Mouse (Mus musculus): ENCODE measurements around the gene Sphk2. TPM values are rescaled to one million over a fixed set of nuclear protein-coding genes. Genes with fewer than 3 reads are reported as not detected.
A peak's percentile ranks its signal among the peaks of the same experiment; 100 is the strongest.

Gene Sphk2
- polyA plus RNA-seq, 1 experiment from 2014 or later, result 25.6 TPM

GRCm38 (mm10) chr7:45699523-45700141, 18.2 kb downstream of the Sphk2 start, which contains the start of gene Car11:
TSS of gene Car11 (plus strand) at chr7:45699843.
- no peak for ATAC-seq (replicated peaks; ENCODE audit: low FRiP score)

GRCm38 (mm10) chr7:45697894-45698293, 19.9 kb downstream of the Sphk2 start:
- Histone ChIP-seq H3K4me1 (replicated peaks; ENCODE audit: control insufficient read depth, insufficient read depth, low read length) (peaks cover 10% of the 10 kb centered on the region), H3K4me2 (no peak overlapping the region), H3K9me3 (ENCODE audit: control insufficient read depth, low read length) (no peaks in the 10 kb centered on the region), H3K27ac (ENCODE audit: low read depth, low read length) (no peak overlapping the region), H3K36me3 (ENCODE audit: control insufficient read depth, insufficient read depth, low read length) (no peaks in the 10 kb centered on the region), H3K9ac (ENCODE audit: low read depth, low read length) (no peak overlapping the region), H3K4me3 (ENCODE audit: low read depth, low read length) (no peak overlapping the region), H3K27me3 (replicated peaks; ENCODE audit: control insufficient read depth, insufficient read depth, low read length) (peaks cover 38% of the 10 kb centered on the region)
- 81% methylated on average over 5 of the region's 7 CpGs for whole genome bisulfite sequencing
- no peak for DNase-seq (ENCODE audit: low spot score)
- no peak for ATAC-seq (replicated peaks; ENCODE audit: low FRiP score)

More at GRCm38 (mm10) chr7:45699523-45700141, 18.2 kb downstream of the Sphk2 start, which contains the start of gene Car11:
- H3K9ac ChIP-seq (ENCODE audit: low read depth, low read length), result no peak within 1 kb of the TSS
- H3K9me3 ChIP-seq (ENCODE audit: control insufficient read depth, low read length), result no peaks in the 10 kb centered on the region
- H3K36me3 ChIP-seq (ENCODE audit: control insufficient read depth, insufficient read depth, low read length), result no peaks in the 10 kb centered on the region
- H3K4me1 ChIP-seq (replicated peaks; ENCODE audit: control insufficient read depth, insufficient read depth, low read length), result peaks cover 17% of the 10 kb centered on the region
- no peak for DNase-seq (ENCODE audit: low spot score)
- WGBS, result 4% methylated on average over 36 of the region's 36 CpGs
- H3K27ac ChIP-seq (ENCODE audit: low read depth, low read length), result no peak within 1 kb of the TSS
- peak within 1 kb of the TSS; percentile 57 for H3K4me2 ChIP-seq
- peak within 1 kb of the TSS; percentile 39 for H3K4me3 ChIP-seq (ENCODE audit: low read depth, low read length)
- peaks cover 38% of the 10 kb centered on the region for H3K27me3 ChIP-seq (replicated peaks; ENCODE audit: control insufficient read depth, insufficient read depth, low read length)

DNA sequence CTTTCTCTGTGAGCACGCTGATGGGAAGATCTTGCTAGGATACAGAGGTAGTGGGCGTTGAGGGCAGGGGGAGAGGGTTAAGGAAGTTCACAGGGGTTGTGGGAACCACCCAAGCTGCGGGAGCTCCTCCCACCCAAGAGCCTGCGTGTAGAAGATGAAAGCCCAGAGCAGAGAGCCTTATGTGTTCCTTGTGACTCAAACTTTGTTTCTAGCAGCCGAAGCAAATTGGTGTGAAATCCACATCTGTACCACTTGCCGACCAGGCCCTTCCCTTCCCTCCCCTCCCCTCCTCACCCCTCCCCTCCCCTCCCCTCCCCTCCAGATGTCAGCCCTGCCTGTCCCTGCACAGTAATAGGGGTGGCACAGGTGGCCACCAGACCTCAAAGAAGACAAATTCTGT, 22.7 kb downstream of the Sphk2 start:
- H3K4me2 ChIP-seq, result no peak overlapping the region
- no peak overlapping the region for H3K9ac ChIP-seq (ENCODE audit: low read depth, low read length)
- H3K4me1 ChIP-seq (replicated peaks; ENCODE audit: control insufficient read depth, insufficient read depth, low read length), result 0 out of 2 replicates have a peak, but pooled peaks cover 4% of the 10 kb centered on the region
- H3K27ac ChIP-seq (ENCODE audit: low read depth, low read length), result no peak overlapping the region
- DNase-seq (ENCODE audit: low spot score), result no peak
- H3K36me3 ChIP-seq (ENCODE audit: control insufficient read depth, insufficient read depth, low read length), result no peaks in the 10 kb centered on the region
- H3K9me3 ChIP-seq (ENCODE audit: control insufficient read depth, low read length), result no peaks in the 10 kb centered on the region
- WGBS, result 35% methylated on average over 6 of the region's 6 CpGs
- H3K27me3 ChIP-seq (replicated peaks; ENCODE audit: control insufficient read depth, insufficient read depth, low read length), result peaks cover 22% of the 10 kb centered on the region
- no peak for ATAC-seq (replicated peaks; ENCODE audit: low FRiP score)
- H3K4me3 ChIP-seq (ENCODE audit: low read depth, low read length), result no peak overlapping the region

DNA sequence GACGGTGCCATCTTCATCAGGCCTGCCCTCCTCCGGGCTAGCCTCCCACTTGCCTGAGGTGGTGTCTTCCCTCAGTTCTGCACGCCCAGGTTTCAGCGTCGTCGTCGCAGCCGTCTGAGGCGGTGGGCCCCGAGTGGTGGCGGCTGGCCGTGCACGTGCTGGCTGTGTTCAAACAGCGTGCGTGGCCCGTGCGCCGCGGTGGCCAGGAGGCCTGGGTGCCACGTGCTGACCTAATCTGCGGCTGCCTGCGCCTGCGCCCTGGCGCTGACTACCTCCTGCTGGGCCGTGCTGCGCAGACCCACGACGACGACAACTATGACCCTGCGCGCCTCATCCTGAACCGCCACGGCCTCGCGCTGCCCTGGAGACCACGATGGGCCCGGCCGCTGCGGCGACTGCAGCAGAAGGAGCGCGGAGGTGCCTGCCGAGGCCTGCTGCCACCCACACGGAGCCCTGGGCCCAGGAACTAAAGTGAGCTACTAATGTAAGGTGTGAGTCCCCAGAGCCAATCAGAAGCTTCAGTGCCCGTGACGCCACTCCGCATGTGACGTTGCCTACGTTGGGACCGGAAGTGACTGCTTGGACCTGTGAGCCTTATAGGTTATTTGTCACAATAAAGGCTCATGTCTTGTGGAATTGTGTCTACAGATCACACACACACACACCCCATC, 23.7 kb downstream of the Sphk2 start, which contains the start of gene Sec1:
Gene Sec1, minus strand, starts transcription at position 482 of the 671 bp plus-strand sequence.
- H3K9me3 ChIP-seq (ENCODE audit: control insufficient read depth, low read length), result no peaks in the 10 kb centered on the region
- H3K9ac ChIP-seq (ENCODE audit: low read depth, low read length), result no peak within 1 kb of the TSS
- peaks cover 11% of the 10 kb centered on the region for H3K27me3 ChIP-seq (replicated peaks; ENCODE audit: control insufficient read depth, insufficient read depth, low read length)
- WGBS, result 86% methylated on average over 50 of the region's 50 CpGs
- no peak for ATAC-seq (replicated peaks; ENCODE audit: low FRiP score)
- no peak within 1 kb of the TSS for H3K4me2 ChIP-seq
- no peaks in the 10 kb centered on the region for H3K36me3 ChIP-seq (ENCODE audit: control insufficient read depth, insufficient read depth, low read length)
- no peak for DNase-seq (ENCODE audit: low spot score)
- H3K27ac ChIP-seq (ENCODE audit: low read depth, low read length), result no peak within 1 kb of the TSS
- no peaks in the 10 kb centered on the region; the same call in 1 of the 2 replicates for H3K4me1 ChIP-seq (replicated peaks; ENCODE audit: control insufficient read depth, insufficient read depth, low read length)
- H3K4me3 ChIP-seq (ENCODE audit: low read depth, low read length), result no peak within 1 kb of the TSS

DNA sequence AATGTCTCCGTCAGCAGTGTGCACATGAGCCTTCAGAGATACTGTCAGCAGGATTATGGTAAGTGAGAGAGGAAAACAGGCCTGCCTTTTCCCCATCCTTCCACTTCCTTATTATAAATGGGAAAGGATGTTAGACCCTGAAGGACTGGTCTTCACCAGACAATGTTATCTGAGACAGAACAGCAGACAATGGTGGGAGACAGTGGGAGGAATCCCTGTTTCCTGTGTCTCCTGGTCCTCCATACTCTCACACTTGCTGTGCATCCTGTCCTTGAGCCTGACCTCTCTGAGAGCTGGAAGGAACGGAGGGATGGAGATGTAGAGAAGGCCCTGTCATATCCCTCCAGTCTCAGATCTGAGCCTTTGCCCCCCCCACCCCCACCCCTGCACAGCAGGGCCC, 25.4 kb downstream of the Sphk2 start:
- no peak overlapping the region for H3K27ac ChIP-seq (ENCODE audit: low read depth, low read length)
- 60% methylated on average over 2 of the region's 2 CpGs for WGBS

GRCm38 (mm10) chr7:45689800-45690199, 28.0 kb downstream of the Sphk2 start:
- H3K9me3 ChIP-seq (ENCODE audit: control insufficient read depth, low read length), result no peaks in the 10 kb centered on the region
- H3K4me3 ChIP-seq (ENCODE audit: low read depth, low read length), result no peak overlapping the region
- H3K27me3 ChIP-seq (replicated peaks; ENCODE audit: control insufficient read depth, insufficient read depth, low read length), result no peaks in the 10 kb centered on the region
- 36% methylated on average over 11 of the region's 11 CpGs for WGBS
- no peaks in the 10 kb centered on the region; the same call in 1 of the 2 replicates for H3K4me1 ChIP-seq (replicated peaks; ENCODE audit: control insufficient read depth, insufficient read depth, low read length)
- DNase-seq (ENCODE audit: low spot score), result no peak
- ATAC-seq (replicated peaks; ENCODE audit: low FRiP score), result no peak
- H3K27ac ChIP-seq (ENCODE audit: low read depth, low read length), result no peak overlapping the region
- H3K4me2 ChIP-seq, result no peak overlapping the region
- no peak overlapping the region for H3K9ac ChIP-seq (ENCODE audit: low read depth, low read length)
- H3K36me3 ChIP-seq (ENCODE audit: control insufficient read depth, insufficient read depth, low read length), result no peaks in the 10 kb centered on the region

More for the DNA sequence above, 25.4 kb downstream of the Sphk2 start:
- no peak overlapping the region for H3K4me2 ChIP-seq
- ATAC-seq (replicated peaks; ENCODE audit: low FRiP score) (no peak), DNase-seq (ENCODE audit: low spot score) (no peak)
- H3K9ac ChIP-seq (ENCODE audit: low read depth, low read length), result no peak overlapping the region
- no peaks in the 10 kb centered on the region for H3K9me3 ChIP-seq (ENCODE audit: control insufficient read depth, low read length)
- H3K27me3 ChIP-seq (replicated peaks; ENCODE audit: control insufficient read depth, insufficient read depth, low read length), result no peaks in the 10 kb centered on the region
- no peaks in the 10 kb centered on the region for H3K36me3 ChIP-seq (ENCODE audit: control insufficient read depth, insufficient read depth, low read length)
- no peaks in the 10 kb centered on the region; the same call in 1 of the 2 replicates for H3K4me1 ChIP-seq (replicated peaks; ENCODE audit: control insufficient read depth, insufficient read depth, low read length)
- H3K4me3 ChIP-seq (ENCODE audit: low read depth, low read length), result no peak overlapping the region

- DNase-seq (ENCODE audit: low spot score) (no peak), ATAC-seq (replicated peaks; ENCODE audit: low FRiP score) (no peak)
- no peak overlapping the region for H3K4me3 ChIP-seq (ENCODE audit: low read depth, low read length)
- no peak overlapping the region for H3K4me2 ChIP-seq
- no peak overlapping the region for H3K27ac ChIP-seq (ENCODE audit: low read depth, low read length)
- H3K36me3 ChIP-seq (ENCODE audit: control insufficient read depth, insufficient read depth, low read length), result no peaks in the 10 kb centered on the region
- H3K4me1 ChIP-seq (replicated peaks; ENCODE audit: control insufficient read depth, insufficient read depth, low read length), result no peaks in the 10 kb centered on the region; the same call in 1 of the 2 replicates
- H3K9ac ChIP-seq (ENCODE audit: low read depth, low read length), result no peak overlapping the region
- no peaks in the 10 kb centered on the region for H3K9me3 ChIP-seq (ENCODE audit: control insufficient read depth, low read length)
- no peaks in the 10 kb centered on the region for H3K27me3 ChIP-seq (replicated peaks; ENCODE audit: control insufficient read depth, insufficient read depth, low read length)
- 54% methylated on average over 6 of the region's 6 CpGs for WGBS
Observed at GRCm38 (mm10) chr7:45689099-45689498, 28.7 kb downstream of the Sphk2 start.

DNA sequence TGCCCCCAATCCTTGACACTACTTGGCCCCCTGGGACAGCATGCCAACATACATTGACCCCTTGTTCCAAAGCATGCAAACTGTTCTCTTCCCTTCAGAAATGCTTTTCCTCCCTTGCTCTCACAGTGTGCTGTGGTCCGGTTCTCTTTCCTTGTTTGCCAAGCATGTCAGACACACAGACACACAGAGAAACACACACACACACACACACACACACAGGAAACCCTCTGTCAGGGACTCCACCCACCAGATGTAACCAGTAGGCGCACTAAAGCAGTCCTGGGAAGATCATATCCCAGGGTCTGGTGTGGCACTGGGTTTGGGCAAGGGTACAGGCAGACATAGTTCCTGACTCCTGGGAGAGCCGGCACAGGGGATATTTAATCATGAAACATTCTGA, 31.0 kb downstream of the Sphk2 start:
- Histone ChIP-seq H3K27me3 (replicated peaks; ENCODE audit: control insufficient read depth, insufficient read depth, low read length) (no peaks in the 10 kb centered on the region), H3K9ac (ENCODE audit: low read depth, low read length) (no peak overlapping the region), H3K36me3 (ENCODE audit: control insufficient read depth, insufficient read depth, low read length) (no peaks in the 10 kb centered on the region), H3K9me3 (ENCODE audit: control insufficient read depth, low read length) (no peaks in the 10 kb centered on the region), H3K4me3 (ENCODE audit: low read depth, low read length) (no peak overlapping the region), H3K4me2 (no peak overlapping the region), H3K4me1 (replicated peaks; ENCODE audit: control insufficient read depth, insufficient read depth, low read length) (peaks cover 4% of the 10 kb centered on the region), H3K27ac (ENCODE audit: low read depth, low read length) (no peak overlapping the region)
- DNase-seq (ENCODE audit: low spot score) (no peak), ATAC-seq (replicated peaks; ENCODE audit: low FRiP score) (no peak)
- WGBS, result 56% methylated on average over 3 of the region's 3 CpGs

Data from liver, embryonic 11.5 days (tissue).